Mouse (Mus musculus) gastrocnemius, postnatal 10 days (tissue): ENCODE data around the gene Sema3b. TPM values are rescaled to one million over a fixed set of nuclear protein-coding genes. Genes with fewer than 3 reads are reported as not detected.

ENCODE experiments used
- DNase-seq: peaks from one replicate; pipeline ENCODE4 v3.0.0; 2021; ENCODE audit warnings: mixed read lengths
- long read RNA-seq, 2 experiments: library from polyadenylated mRNA; stranded (forward); transcript quantifications; one replicate each; pipeline ENCODE4 v2.0.0; 2021
- total RNA-seq, 2 experiments: library from RNA; stranded (reverse); gene quantifications; 2 replicates each; pipeline ENCODE4 v1.2.3; 2021

Sema3b gene
- 10 to 100 TPM; 41.8 to 51.3 TPM for total RNA-seq
- long read RNA-seq, experiment 1, partial matches to known transcripts, result 46 of 79 reads
- long read RNA-seq, experiment 1, other reads (novel, unspliced or antisense), result 25 of 79 reads
- long read RNA-seq, experiment 2, transcript Sema3b-202 (18 exons, 2,875 nt), result major isoform, 6 of 51 reads
- long read RNA-seq, experiment 2, partial matches to known transcripts, result 33 of 51 reads
- long read RNA-seq, experiment 2, other reads (novel, unspliced or antisense), result 9 of 51 reads

DNA sequence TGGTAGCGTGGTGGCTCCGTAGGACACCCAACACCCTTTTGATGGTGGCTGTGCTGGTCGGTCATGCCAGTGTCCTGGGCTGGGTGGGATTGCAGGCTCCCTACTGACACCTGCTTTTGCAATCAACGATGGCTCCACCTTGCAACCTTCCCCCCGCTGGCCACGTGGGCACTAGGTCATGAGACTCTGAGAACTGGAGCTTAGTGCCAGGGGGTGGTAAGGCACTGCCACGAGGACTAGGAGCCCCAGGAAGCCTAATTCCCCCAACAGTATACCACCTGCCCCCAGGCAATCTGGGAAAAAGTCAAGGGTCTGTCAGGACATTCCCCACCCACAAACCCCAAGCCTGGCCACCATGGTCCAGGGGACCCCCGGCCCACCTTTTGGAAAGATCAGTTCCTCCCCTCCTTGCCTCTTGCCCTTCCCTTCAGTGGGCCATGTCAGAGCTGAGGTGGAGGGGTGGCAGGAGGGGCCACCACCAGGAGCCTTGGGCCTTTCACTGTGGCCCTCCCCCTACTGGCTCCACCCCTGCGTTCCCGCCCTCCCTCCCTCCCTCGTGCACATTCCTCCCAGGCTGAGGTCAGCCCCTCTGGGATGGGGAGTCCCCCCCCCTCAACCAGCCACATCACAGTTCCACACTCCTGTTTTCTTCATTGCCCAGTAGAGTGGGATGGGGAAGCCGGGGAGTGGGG lies at the start of gene Sema3b:
Gene Sema3b, minus strand, starts transcription at position 489 of the 692 bp plus-strand sequence.
- peak; percentile 45 for DNase-seq

DNA sequence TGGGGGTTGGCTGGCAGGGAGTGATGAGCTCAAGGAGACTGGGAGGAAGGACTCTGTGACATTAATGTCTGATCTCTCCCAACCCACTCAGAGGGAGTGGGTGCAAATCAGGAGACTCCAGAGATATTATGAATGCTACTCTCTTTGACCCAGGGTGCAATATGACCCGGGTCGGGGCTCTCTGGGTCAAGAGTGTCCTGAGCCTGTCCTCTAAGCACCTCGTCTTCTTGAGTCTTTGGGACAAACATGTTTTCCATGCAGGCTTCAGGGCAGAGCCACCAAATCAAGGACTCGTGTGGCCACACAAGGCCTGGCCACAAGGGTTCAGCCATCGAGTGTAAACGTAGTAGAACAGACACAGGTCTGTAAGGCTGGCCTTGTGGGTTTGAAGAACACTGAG lies 49.1 kb upstream of the Sema3b start:
- no peak for DNase-seq

DNA sequence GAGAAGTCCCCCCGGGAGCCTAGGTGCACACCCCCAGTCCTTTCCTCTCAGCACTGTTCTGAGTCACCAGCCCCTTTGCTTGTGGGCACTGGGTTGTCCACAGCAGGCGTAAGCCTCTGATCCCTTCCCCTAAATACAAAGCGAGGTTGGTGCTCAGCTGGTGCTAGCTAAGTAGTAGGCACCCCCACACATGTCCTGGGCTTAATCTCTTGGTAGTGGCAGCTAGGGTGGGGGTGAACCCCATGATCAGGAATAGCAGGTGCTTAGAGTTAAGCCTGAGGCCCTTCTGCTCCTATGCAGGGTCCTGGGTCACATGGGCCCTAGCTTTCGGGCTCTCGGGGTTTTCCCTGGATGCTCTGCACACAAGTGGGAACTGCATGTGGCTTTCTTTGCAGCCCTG lies 48.1 kb upstream of the Sema3b start:
- DNase-seq, result no peak

DNA sequence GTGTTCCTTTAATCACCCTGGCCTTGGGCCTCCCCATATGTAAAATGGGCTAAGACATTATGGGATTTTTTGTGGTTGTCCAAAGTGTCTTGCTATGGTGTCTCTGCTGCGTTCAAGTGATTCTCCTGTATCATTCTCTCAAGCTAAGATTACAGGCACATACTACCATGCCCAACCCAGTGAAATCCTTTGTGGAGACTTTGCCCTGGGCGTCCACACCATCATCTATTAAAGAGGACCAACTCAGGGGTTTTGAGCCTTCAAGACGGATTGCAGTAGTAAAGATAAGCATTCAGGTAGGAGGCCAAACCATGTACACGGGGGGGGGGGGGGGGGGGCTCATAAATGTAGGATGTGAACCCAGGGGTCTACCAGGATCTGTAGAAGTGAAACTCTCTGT lies 45.6 kb upstream of the Sema3b start:
- DNase-seq, result no peak

DNA sequence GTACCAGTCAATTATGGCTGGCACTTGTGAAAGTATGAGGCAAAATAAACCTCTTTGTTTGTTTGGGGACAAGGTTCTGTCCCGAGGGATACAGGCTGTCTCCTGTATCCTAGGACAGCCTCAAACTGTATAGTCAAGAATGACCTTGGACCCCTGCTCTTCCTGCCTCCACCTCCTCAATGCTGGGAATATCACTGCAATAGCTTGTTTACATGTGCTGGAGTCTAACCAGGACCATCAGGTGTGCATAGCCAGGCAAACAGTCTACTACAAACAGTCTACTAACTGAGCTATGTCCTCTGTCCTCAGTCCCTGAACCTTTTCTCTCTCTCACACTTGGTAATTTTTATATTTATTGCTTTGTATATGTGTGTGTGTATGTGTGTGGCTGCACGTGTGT lies 44.4 kb upstream of the Sema3b start:
- DNase-seq, result no peak

DNA sequence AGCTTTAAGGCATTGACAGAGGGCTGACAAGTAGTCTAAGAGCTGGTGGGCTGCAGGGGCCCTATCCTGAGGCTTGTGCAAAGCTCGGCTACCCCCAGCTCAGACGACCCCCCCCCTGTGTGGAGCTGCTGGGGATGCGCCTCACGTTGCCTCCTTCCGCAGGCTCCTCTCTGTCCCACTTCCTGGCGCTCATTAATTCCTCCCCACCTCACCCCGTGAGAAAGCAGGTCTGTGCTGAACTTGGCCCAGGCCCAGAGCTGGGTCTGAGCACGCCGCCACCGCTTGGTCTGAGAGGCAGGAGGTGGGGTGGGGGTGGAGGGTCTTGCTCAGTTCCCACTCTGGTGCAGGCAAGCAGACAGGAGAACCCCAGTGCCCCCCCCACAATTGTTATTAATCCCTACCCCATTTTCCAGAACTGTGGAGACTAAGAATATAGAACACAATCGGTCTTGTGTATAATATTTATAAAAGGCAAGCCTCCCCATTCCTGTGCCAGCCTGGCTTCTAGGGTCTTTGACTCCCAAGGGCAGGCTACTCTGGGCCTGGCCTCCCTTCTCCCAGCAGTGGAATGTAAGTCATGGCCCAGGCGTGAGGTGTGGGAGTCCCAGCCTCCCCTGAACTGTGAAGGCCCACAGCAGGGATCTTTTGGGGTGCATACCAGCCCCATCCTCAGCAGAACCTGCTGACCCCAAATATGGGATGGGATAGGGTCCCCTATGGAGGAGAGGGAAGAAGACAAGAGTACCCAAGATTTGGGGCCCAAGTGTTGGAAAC lies 41.9 kb upstream of the Sema3b start:
- DNase-seq, result no peak

DNA sequence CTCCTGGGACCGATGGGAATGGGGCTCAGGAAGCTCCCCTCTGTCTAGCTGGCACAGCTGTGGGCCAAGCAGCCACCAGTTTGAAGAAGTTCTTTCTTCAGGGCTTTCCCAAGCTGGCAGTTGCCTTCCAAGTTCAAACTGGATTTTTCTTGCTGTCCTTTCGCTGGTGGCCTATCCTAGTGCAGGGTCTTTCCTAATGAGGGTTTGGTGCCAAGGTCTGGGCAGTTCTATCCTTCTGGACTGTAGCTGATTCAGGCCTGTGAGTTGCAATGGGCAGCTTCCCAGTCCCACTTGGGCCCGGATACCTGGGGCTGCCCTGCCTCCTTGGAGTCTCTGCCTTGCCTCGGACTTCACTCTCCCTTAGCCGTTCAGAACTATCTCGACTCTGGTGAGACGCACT lies 41.2 kb upstream of the Sema3b start:
- DNase-seq, result no peak

DNA sequence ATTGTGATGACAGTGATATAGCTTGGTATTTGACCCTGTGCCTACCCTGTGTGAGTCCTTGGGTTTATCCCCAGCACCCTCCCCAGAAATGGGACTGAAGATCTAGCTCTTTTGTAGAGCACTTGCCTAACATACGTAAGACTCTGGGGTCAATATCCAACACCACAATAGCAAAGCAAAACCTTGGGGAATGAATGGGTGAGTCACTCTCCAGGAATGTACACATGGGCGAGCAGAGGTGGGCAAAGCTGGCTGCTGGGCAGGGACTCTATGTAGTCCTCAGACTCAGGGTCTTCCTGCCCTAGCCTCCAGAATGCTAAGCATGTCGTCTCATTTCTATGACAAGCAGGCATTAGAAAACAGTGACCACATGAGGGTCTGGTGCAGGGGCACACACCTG lies 39.7 kb upstream of the Sema3b start:
- DNase-seq, result no peak

DNA sequence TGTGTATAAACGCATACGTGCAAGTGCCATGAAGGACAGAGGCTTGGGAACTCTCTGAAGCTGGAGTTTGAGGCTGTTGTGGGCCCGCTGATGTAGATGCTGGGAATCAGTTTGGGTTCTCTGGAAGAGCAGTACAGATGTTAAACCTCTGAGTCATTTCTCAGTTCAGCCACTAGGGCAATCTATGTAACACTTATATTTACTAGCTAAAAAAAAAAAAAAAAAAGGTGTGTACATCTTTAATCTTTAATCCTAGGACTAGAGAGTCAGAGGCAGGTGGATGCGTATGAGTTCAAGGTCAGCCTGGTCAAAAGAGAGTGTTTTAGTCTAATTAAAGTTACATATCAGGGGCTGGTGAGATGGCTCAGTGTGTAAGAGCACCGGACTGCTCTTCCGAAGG lies 37.9 kb upstream of the Sema3b start:
- no peak for DNase-seq

DNA sequence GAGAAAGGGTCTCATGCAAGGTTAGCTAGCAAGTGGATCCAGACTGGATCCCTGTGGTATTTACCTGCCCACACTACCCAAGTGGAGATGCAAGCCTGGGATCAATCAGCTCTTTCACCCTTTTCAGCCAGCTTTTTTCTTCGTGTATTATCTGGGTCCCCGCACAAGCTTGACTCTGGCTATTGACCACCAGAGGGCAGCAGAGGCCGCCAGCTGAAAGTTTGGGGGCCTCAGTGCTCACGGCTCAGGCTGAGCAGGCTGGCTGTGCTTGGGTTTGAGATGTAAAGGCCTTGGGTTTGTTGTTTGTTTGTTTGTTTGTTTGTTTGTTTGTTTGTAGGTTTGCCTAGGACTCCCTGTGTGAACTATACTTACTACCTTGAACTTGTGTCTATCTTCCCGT lies 36.5 kb upstream of the Sema3b start:
- DNase-seq, result peak; percentile 81

DNA sequence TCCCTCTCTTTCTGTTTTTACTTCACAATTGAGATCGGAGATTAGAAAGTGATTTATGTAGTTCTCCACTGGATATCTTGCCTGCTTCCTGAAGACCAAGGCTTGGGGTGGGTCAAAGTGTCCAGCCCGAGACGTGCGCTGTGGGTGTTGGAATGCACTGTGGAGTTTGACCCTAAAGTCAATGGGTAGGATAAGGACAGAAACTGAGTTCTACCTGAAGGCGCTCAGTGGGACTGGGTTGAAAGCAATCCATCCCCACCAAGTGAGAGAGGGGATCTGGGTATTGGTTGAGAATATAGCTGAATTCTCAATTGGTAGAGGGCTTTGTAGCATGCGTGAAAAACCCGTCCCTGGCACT lies 36.1 kb upstream of the Sema3b start:
- DNase-seq, result no peak

DNA sequence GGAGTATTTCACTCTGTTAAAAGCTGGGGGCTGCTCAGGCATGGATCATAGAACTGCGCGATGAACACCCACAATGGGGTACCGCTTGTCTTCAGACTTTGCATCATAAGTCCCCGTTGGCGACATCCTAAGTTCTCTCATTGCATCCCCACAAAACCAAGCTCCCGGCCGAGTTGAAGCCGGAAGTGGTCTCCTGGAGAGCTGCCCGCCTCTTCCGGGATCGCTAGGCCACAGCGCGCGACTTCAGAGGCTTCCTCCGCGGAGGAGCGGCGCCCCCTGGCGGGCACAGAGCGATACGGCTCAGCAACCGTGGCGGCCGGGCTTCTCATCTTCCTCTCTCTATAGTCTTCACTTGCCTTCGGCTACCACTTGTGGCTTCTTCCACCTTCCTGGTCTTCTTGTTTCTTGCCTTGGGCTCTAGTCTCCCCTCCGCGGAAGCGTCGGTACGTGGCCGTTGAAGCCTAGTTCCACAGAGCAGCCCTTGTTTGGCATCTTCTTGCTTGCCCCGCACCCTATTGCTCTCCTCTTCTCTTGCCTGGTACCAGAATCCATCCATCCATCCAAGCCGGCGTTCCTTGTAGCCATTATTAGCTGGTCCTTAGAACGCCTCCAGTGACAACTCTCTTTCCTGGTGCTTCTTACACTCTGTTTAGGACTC lies 35.6 kb upstream of the Sema3b start:
- peak; percentile 97 for DNase-seq

DNA sequence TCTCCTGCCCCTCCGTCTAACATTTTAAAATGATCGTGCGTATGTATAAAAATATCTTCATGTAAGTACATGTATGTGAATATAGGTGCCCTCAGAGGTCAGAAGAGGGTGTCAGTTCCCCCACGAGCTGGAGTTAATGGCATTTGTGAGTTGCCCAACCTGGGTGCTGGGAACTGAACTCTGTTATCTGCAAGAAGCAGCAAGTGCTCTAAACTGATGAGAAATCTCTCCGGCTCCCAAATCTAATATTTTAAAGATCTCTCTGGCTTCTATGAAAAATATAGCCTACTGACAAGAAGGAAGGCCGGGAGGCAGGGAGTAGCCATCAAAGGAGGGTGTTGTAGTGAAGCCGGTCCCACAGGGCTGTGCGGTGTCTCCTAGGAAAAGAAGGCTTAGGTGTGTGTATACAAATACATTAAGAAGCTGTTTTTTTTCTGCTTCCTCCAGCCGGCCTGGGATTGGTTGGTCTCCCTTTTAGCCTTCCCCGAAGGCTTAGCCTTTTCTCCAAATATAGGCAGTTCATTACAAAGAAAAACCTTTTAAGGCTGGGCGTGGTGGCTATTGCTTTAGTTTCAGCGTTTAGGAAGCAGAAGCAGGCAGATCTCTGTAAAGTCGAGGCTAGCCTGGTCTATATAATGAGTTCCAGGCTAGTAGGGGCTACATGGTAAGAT lies 34.6 kb upstream of the Sema3b start:
- no peak for DNase-seq

DNA sequence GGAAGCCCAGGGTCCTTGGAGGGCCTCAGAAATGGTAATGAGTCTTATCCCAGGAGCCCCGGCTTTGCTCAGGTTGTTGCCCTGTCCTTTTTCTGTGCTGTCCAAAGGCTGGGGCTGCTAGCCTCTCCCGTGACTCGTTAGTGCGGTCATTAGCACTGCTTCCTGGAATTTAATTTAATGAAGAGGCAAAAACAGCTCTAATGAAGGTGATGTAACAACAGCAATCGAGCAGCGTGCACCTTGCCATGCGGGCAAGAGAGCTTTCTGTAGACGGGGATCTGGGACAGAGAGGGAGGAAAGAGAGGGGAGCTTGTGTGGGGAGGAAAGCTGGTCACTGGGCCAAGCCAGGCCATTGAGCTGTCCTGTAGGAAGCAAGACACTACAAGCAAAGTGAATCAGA lies 32.6 kb upstream of the Sema3b start:
- no peak for DNase-seq

DNA sequence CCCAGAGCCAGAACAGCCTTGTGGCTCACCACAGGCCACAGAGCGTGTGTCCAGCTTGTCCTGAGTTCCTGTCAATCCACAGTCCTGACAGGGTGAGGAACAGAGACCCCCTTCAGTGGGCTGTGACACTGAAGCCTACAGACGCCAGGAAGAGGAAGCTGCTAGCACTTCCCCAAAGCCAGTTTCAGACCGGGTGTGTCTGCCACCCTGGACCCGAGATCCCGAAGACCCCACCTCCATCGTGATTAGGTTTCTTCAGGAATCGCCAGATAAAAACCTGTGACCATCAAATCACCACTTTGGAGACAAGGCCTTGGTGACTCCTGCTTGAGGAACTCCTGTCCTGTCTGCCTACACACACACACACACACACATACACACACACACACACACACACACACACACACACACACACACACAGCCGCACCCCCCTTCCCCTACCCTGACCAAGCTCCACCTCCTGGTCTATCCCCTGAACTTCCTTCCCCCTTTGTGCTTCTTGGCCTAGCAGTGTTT lies 31.3 kb upstream of the Sema3b start:
- DNase-seq, result no peak

DNA sequence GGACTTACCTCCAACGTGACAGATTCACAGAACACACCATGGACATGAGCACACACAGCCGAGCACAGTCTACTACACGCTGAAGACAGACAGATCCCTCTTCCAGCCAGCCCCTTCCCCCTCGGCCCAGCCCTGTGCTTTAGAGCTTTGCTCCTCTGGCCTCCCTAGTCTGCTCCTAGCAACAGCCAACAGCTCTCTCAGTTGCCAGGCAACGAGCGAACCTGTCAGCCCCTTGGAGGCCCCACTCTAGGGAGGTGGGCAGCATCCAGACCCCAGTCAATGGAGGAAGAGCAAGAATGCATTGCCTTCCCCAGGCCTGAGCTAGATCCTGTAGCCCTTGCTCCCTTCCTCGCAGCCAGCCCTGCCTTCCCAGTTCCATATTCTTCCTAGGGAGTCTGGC lies 28.0 kb upstream of the Sema3b start:
- DNase-seq, result no peak

DNA sequence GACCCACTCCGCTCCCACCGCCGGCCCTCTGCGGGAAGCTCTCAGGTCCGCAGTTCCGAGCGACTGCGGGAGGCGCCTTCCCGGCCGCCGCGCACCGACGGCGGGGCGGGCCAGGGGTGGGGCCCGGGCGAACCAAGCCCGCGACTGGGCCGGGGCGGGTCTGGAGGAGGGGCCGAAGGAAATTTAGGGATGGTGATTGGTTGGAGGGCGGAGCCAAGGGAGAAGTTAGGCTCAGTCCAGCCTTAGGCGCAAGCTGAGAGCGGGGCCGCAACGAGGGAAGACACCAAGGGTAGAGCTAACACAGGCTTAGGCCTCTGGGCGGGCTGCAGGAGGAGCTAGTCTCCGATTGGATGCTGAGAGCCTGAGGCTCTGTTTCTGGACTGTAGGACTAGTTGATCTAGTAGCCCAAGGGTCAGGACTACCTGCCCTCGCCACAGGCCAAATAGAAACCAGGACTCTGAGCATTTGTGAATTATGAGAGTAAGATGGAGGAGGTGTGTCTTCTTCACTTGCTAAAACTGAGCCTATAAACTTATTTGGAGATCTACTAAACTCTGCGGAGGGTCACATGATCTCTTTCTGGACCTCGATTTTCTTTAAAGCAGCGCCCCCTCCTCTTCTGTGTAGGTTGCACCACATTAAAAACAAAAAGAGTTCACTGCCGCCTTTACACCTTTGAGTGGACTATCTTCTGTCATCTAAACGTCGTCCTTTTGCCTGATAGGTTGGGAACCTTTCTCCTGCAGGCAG lies 26.4 kb upstream of the Sema3b start, which contains the start of gene Gnai2:
Gene Gnai2, minus strand, starts transcription at position 89 of the 750 bp plus-strand sequence.
- DNase-seq, result peak; percentile 93

DNA sequence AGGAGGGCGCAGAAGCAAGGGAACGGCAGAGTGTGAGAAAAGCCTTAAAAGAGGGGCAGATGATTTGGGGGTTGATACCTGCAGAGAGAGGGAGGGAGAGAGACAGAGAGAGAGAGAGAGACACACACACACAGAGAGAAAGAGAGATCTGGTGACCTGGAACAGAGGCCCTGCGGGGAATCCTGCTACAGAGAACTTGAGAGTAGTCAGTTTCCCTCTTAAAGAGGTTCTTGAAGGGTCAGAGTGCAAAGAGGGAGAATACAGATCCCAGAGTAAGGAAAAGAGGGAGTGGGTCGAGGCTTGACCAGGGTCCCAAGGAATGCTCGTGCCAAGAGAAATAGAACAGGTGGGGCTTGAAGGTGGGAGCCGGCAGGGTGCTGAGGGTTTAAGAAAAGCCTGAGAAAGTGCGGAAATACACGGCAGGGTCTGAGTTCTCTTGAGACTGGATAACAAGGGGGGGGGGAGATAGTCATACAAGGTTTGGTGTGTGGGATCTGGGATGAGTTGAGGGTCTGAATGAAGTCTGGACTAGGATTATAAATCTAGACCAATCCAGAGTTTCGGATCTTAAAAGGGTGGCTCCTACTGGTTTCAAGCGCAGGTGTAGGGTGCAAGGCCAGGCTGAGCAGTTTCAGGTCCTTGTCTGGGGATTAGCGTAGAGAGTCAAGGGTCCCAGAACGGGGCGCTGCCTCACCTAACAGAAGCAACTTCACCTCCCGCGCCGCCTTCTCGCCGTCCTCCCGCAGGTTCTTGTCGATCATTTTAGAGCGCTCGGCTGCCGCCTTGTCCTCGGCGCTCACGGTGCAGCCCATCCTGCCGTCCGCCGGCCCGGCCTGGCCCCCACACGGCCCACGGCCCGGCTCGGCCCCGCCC lies 25.6 kb upstream of the Sema3b start:
- DNase-seq, result no peak

DNA sequence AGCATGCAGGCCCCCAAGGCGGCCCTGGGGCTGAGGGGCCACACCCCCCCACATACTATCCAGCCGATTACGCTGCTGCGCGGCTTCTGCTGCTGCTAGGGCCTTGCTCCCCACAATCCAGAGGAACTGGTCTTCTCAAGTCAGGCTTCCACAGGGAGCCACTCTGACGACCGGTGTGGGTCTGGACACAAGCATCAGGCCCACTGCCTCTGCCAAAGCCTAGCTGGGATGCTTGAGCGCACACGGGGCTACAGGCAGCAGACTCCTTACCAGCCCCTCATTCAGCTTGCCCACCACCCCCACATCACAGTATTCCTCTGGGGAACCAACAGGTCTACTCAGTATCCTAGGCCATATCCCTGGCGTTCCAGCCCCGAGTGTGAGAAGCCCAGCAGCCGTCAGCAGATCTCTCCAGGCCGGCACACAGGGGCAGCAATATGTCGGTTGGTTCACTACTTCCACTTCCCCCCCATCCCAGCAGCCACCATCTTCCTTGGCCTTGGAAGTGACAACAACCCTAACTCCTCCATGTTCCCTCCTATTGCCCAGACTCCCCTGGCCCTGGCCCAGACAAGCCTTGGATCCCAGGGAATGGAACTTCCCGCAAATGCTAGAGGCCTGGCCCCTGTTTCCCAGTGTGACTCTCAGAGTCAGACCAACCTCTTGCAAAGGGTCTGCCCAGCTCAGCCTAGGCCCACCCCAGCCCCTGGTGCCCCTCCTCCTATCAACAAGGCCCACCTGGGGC lies 24.8 kb upstream of the Sema3b start:
- DNase-seq, result peak; percentile 57
